Mouse (Mus musculus): ENCODE results near the gene Slc38a3.

DNA sequence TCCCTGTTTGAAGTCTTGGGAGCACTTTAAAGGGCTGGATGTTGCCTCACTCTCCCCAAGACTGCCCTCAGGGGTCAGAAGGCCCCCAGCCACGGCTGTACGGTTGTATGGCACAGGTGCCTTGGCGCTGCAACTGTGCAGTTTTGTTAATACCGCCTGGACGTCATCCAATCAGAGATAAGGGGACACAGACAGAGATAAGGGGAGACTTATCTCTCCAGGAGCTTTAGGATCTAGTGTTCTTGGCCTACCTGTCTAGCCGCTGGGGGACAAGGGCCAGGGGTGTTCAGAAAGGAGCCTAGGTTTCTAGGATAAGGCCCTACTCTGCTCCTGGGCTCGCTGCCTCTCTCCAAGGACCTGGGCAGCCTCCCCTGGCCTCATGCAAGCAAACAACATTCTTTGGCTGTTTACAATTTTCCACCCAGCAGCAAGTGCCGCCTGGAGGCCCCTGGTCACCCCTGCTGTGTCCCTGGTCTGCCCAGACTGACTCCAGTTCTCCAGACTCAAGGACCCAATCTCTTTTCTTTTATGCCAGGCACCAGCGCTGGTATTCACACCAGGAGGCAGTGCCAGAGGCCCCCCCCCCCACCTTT lies 61.6 kb downstream of the Slc38a3 start:
- TF ChIP-seq POLR2A (IDR thresholded peaks at IDR 0.05; ENCODE audit: low read depth, low read length) (no peak), CTCF (IDR thresholded peaks at IDR 0.05; ENCODE audit: extremely low read depth, insufficient read depth, insufficient read length, insufficient replicate concordance) (no peak)

All from spleen, adult 2 months (tissue).